Mouse (Mus musculus) lung, adult 2 months (tissue): Measurements from ENCODE around the gene Gm10840.
"Not testable (repeated sequence)": the region's sequence is repeated elsewhere in the genome, so short reads cannot be mapped to it uniquely, and the experiment has no call there.

Source experiments
- CTCF ChIP-seq: fragments of 200-500 bp; IDR thresholded peaks from 2 replicates; pipeline ENCODE4 v1.5.1; 2011; ENCODE audit warnings: mild to moderate bottlenecking, low read length, control low read depth; ENCODE audit not compliant: insufficient read depth
- POLR2A ChIP-seq: fragments of 200-500 bp; IDR thresholded peaks from 2 replicates; pipeline ENCODE4 v1.6.1; 2011; ENCODE audit warnings: low read depth, mild to moderate bottlenecking, control low read depth, low read length, borderline replicate concordance; ENCODE audit errors: extremely low read depth

- TF ChIP-seq POLR2A, CTCF: not testable (repeated sequence)
Measured at GRCm38 (mm10) chr11:106199997-106200396, 39.3 kb downstream of the Gm10840 start.
